Mouse (Mus musculus): Measurements from ENCODE around the gene Rpl12.

- no peak for TF ChIP-seq POLR2AphosphoS5 (IDR thresholded peaks at IDR 0.05; ENCODE audit: insufficient replicate concordance, low read depth, low read length)
- TF ChIP-seq CTCF (IDR thresholded peaks at IDR 0.05; ENCODE audit: low read depth, low read length), result no peak
- no peak for TF ChIP-seq GATA1 (IDR thresholded peaks at IDR 0.05; ENCODE audit: borderline replicate concordance, low read length)
- no peak for TF ChIP-seq GATA2 (IDR thresholded peaks at IDR 0.05; ENCODE audit: borderline replicate concordance, low read depth, low read length)
- no peak for TF ChIP-seq TAL1 (conservative IDR thresholded peaks at IDR 0.05; ENCODE audit: low read depth, low read length)
Observed at GRCm38 (mm10) chr2:33005041-33005440, 43.7 kb downstream of the Rpl12 start.
